Mouse (Mus musculus) limb, embryonic 13.5 days (tissue): Measurements from ENCODE around the gene Xirp1. TPM values are rescaled to one million over a fixed set of nuclear protein-coding genes. Genes with fewer than 3 reads are reported as not detected.

Experiments
- ATAC-seq: fragments of 200-750 bp; cut with Nextera tagmentation; 2 replicates; pipeline ENCODE4 v1.8.0; 2017; ENCODE audit warnings: low read depth, moderate number of reproducible peaks, moderate TSS enrichment; ENCODE audit not compliant: low FRiP score
- H3K27ac ChIP-seq: fragments of 300-500 bp; sonication (generic); 2 replicates; pipeline ENCODE4 v1.5.1; 2015; ENCODE audit warnings: inconsistent platforms, mild to moderate bottlenecking, moderate library complexity
- H3K27me3 ChIP-seq: fragments of 300-500 bp; sonication (generic); 2 replicates; pipeline ENCODE4 v1.6.1; 2015; ENCODE audit warnings: mild to moderate bottlenecking, inconsistent platforms
- H3K36me3 ChIP-seq: fragments of 300-500 bp; sonication (generic); 2 replicates; pipeline ENCODE4 v1.6.1; 2015; ENCODE audit warnings: inconsistent platforms, mild to moderate bottlenecking, moderate library complexity
- H3K4me1 ChIP-seq: fragments of 300-500 bp; sonication (generic); 2 replicates; pipeline ENCODE4 v1.6.1; 2015; ENCODE audit warnings: inconsistent platforms
- H3K4me2 ChIP-seq: fragments of 300-500 bp; sonication (generic); replicated peaks from 2 replicates; pipeline ENCODE4 v1.6.1; 2015; ENCODE audit warnings: inconsistent platforms, mild to moderate bottlenecking, moderate library complexity
- H3K4me3 ChIP-seq: fragments of 300-500 bp; sonication (generic); 2 replicates; pipeline ENCODE4 v1.5.1; 2015; ENCODE audit warnings: moderate library complexity, mild to moderate bottlenecking, inconsistent platforms
- H3K9ac ChIP-seq: fragments of 300-500 bp; sonication (generic); 2 replicates; pipeline ENCODE4 v1.6.1; 2015; ENCODE audit warnings: mild to moderate bottlenecking, inconsistent platforms
- H3K9me3 ChIP-seq: fragments of 300-500 bp; sonication (generic); 2 replicates; pipeline ENCODE4 v1.6.1; 2016; ENCODE audit warnings: inconsistent platforms
- WGBS: fragments of 180-500 bp; shearing (Covaris S2); methylation state at CpG from one replicate; pipeline ENCODE4 v1.1.7; 2015; 5-methylcytosine and 5-hydroxymethylcytosine counted together
- polyA plus RNA-seq: library from polyadenylated mRNA; unstranded; fragments of >200 nt; fragmentation: Nextera tagmentation; extraction: Ambion mirVana; gene quantifications from 2 replicates; pipeline ENCODE4 v1.2.1, GENCODE M21; 2015

The Xirp1 gene
- polyA plus RNA-seq: 0.70 and 1.0 TPM in 2 replicates

DNA sequence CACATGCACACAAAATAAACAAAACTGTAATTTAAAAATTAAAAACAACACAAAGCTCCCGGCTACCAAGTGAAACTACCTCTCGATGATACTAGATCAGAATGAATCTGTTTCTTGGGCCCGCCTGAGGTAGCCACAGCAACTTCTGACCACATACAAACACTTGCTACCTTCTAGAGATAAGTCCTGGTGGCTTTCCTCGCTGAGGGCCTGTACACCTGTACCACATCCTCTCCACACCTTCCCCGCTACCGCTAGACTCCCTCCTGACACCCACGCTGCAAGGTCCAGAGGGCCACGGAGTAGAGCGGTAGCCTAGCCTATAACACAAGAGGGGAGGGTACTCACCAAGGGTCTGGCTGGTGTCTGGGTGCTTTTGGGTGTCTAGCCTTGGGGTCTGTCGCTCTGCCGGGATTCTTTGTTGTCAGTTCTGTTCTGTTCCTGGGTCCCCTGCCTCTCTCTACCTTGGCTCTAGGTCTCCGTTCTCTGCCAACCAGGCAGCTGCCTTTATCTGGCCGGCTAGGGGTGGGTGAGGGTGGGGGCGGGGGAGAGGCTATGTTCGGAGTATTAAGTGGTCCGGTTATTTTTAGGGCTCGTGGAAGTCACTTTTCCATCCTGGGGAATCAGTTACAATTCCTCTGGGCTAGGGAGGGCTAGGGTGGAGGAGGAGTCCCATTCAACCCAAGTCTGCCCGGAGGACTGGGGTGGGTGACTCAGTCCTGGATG, at the start of gene Xirp1:
TSS of gene Xirp1 (minus strand) at position 513 of the 726 bp plus-strand sequence.
- Histone ChIP-seq H3K4me3 (no peak within 1 kb of the TSS), H3K4me2 (no peak within 1 kb of the TSS), H3K4me1 (peaks cover 21% of the 10 kb centered on the region), H3K9ac (no peak within 1 kb of the TSS), H3K27ac (no peak within 1 kb of the TSS), H3K9me3 (no peaks in the 10 kb centered on the region), H3K36me3 (no peaks in the 10 kb centered on the region), H3K27me3 (no peaks in the 10 kb centered on the region)
- no peak for ATAC-seq
- WGBS: 86% methylated on average over 18 of the region's 18 CpGs

GRCm38 (mm10) chr9:120073169-120073568, 49.8 kb upstream of the Xirp1 start:
- Histone ChIP-seq H3K27ac (no peak overlapping the region), H3K4me1 (no peaks in the 10 kb centered on the region), H3K4me2 (no peak overlapping the region), H3K9me3 (no peaks in the 10 kb centered on the region), H3K4me3 (no peak overlapping the region), H3K9ac (no peak overlapping the region), H3K36me3 (no peaks in the 10 kb centered on the region), H3K27me3 (no peaks in the 10 kb centered on the region)
- WGBS: 15% methylated on average over 3 of the region's 3 CpGs
- 0 out of 2 replicates have a peak, but pooled peaks have one; percentile 48 for ATAC-seq

DNA sequence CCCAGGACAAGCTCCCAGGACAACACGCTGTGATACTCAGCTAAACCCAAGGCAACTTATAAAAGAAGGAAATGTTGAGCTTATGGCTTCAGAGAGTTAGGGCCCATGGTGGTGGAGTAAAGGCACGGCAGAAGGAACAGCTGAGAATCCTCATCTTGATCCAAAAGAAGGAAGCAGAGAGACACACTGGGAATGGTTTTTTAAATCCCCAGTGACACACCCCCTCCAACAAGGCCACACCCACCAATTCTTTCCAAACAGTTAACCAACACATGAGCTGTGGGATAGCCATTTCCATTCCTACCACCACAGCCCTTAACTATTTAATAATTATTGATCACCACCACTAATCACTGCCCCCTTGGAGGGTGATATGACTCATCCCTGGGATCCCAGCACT, 47.9 kb upstream of the Xirp1 start:
- H3K27me3 ChIP-seq: no peaks in the 10 kb centered on the region
- 68% methylated on average over 2 of the region's 2 CpGs for WGBS
- no peak for ATAC-seq
- H3K9ac ChIP-seq: no peak overlapping the region
- H3K9me3 ChIP-seq: no peaks in the 10 kb centered on the region
- H3K36me3 ChIP-seq: no peaks in the 10 kb centered on the region
- H3K27ac ChIP-seq: no peak overlapping the region
- no peak overlapping the region for H3K4me3 ChIP-seq
- no peak overlapping the region for H3K4me2 ChIP-seq
- H3K4me1 ChIP-seq: no peaks in the 10 kb centered on the region

DNA sequence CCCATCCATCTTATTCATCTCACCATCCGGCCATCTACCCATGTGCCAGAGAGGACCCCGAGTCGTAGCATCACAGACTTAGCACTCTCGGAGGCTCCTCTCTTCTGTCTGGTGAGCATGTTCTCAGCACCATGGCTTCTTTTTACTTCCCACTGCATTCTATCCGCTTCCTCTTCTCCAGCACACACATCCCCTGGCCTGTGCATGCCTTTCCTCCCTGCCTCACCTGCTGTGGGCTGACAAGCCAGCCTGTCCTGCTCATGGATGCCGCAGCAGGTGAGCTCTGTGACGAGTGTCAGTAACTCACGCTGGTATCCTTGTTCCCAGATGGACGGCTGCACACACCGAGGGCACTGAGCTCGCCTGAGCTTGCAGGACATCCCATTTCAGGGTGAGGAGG, 46.4 kb upstream of the Xirp1 start, which contains the start of gene Cx3cr1:
TSS of gene Cx3cr1 (minus strand) at position 101 of the 400 bp plus-strand sequence.
- Histone ChIP-seq H3K36me3 (no peaks in the 10 kb centered on the region), H3K9ac (no peak within 1 kb of the TSS; the same call in 1 of the 2 replicates), H3K4me1 (no peaks in the 10 kb centered on the region)

GRCm38 (mm10) chr9:120068047-120068446, 44.6 kb upstream of the Xirp1 start:
- Histone ChIP-seq H3K9me3 (no peaks in the 10 kb centered on the region), H3K27me3 (no peaks in the 10 kb centered on the region), H3K4me3 (no peak overlapping the region), H3K27ac (no peak overlapping the region), H3K4me2 (no peak overlapping the region), H3K4me1 (no peaks in the 10 kb centered on the region), H3K9ac (no peak overlapping the region), H3K36me3 (no peaks in the 10 kb centered on the region)
- ATAC-seq: no peak
- WGBS: 59% methylated on average over 10 of the region's 10 CpGs

More for the DNA sequence above, 46.4 kb upstream of the Xirp1 start, which contains the start of gene Cx3cr1:
- H3K4me2 ChIP-seq: no peak within 1 kb of the TSS
- 79% methylated on average over 11 of the region's 11 CpGs for WGBS
- H3K4me3 ChIP-seq: no peak within 1 kb of the TSS
- H3K27ac ChIP-seq: no peak within 1 kb of the TSS
- ATAC-seq: no peak
- H3K9me3 ChIP-seq: no peaks in the 10 kb centered on the region
- H3K27me3 ChIP-seq: no peaks in the 10 kb centered on the region

GRCm38 (mm10) chr9:120067609-120068008, 44.2 kb upstream of the Xirp1 start:
- no peaks in the 10 kb centered on the region for H3K36me3 ChIP-seq
- no peak overlapping the region for H3K4me2 ChIP-seq
- H3K27me3 ChIP-seq: no peaks in the 10 kb centered on the region
- ATAC-seq: no peak
- H3K4me1 ChIP-seq: no peaks in the 10 kb centered on the region
- no peak overlapping the region for H3K27ac ChIP-seq
- no peak overlapping the region for H3K4me3 ChIP-seq
- 71% methylated on average over 2 of the region's 2 CpGs for WGBS
- no peak overlapping the region for H3K9ac ChIP-seq
- H3K9me3 ChIP-seq: no peaks in the 10 kb centered on the region

GRCm38 (mm10) chr9:120064317-120064716, 40.9 kb upstream of the Xirp1 start:
- Histone ChIP-seq H3K27ac (no peak overlapping the region), H3K4me3 (no peak overlapping the region), H3K9ac (no peak overlapping the region), H3K4me1 (no peaks in the 10 kb centered on the region), H3K36me3 (no peaks in the 10 kb centered on the region), H3K27me3 (no peaks in the 10 kb centered on the region), H3K9me3 (no peaks in the 10 kb centered on the region), H3K4me2 (no peak overlapping the region)
- ATAC-seq: no peak
- WGBS: 69% methylated on average over 4 of the region's 4 CpGs

- Histone ChIP-seq H3K4me1 (no peaks in the 10 kb centered on the region), H3K9me3 (no peaks in the 10 kb centered on the region), H3K27ac (no peak overlapping the region), H3K36me3 (no peaks in the 10 kb centered on the region), H3K9ac (no peak overlapping the region), H3K27me3 (no peaks in the 10 kb centered on the region), H3K4me3 (no peak overlapping the region), H3K4me2 (no peak overlapping the region)
- 68% methylated on average over 3 of the region's 3 CpGs for WGBS
- ATAC-seq: no peak
These were observed 35.3 kb upstream of the Xirp1 start for GRCm38 (mm10) chr9:120058730-120059129.

DNA sequence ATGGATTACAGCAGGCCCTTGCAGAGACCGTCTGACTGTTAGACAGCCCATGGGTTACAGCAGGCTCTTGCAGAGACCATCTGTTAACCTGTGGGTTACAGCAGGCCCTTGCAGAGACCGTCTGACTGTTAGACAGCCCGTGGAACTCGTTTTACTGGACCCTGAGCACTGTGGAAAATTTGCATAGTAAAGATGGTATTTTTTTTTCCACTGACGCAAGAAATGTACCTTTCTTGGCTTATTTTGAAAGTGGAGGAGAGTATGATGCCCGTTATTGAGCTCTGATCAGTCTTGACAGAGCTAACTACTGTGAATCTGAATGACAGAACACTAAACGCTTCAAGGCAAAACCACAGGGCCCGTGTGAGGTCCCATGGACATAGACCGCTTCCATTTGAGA, 32.8 kb upstream of the Xirp1 start:
- no peak for ATAC-seq
- Histone ChIP-seq H3K4me1 (no peaks in the 10 kb centered on the region), H3K4me3 (no peak overlapping the region), H3K4me2 (no peak overlapping the region), H3K36me3 (no peaks in the 10 kb centered on the region), H3K9me3 (no peaks in the 10 kb centered on the region), H3K27ac (no peak overlapping the region), H3K9ac (no peak overlapping the region), H3K27me3 (no peaks in the 10 kb centered on the region)
- 66% methylated on average over 9 of the region's 9 CpGs for WGBS

GRCm38 (mm10) chr9:120054545-120055277, 31.3 kb upstream of the Xirp1 start:
- Histone ChIP-seq H3K9me3 (no peaks in the 10 kb centered on the region), H3K27me3 (no peaks in the 10 kb centered on the region), H3K27ac (no peak overlapping the region), H3K4me1 (no peaks in the 10 kb centered on the region), H3K36me3 (no peaks in the 10 kb centered on the region), H3K4me3 (no peak overlapping the region), H3K4me2 (no peak overlapping the region), H3K9ac (no peak overlapping the region)
- WGBS: 57% methylated on average over 8 of the region's 8 CpGs
- ATAC-seq: no peak

- H3K4me1 ChIP-seq: no peaks in the 10 kb centered on the region
- 77% methylated on average over 3 of the region's 3 CpGs for WGBS
- no peak for ATAC-seq
- H3K9ac ChIP-seq: no peak overlapping the region
- H3K27me3 ChIP-seq: no peaks in the 10 kb centered on the region
- H3K4me2 ChIP-seq: no peak overlapping the region
- H3K9me3 ChIP-seq: no peaks in the 10 kb centered on the region
- H3K4me3 ChIP-seq: no peak overlapping the region
- H3K27ac ChIP-seq: no peak overlapping the region
- no peaks in the 10 kb centered on the region for H3K36me3 ChIP-seq
These were observed 26.0 kb upstream of the Xirp1 start for GRCm38 (mm10) chr9:120049407-120049806.

- no peak overlapping the region for H3K9ac ChIP-seq
- no peak for ATAC-seq
- WGBS: 74% methylated on average over 6 of the region's 6 CpGs
- no peaks in the 10 kb centered on the region for H3K4me1 ChIP-seq
- H3K27ac ChIP-seq: no peak overlapping the region
- no peaks in the 10 kb centered on the region for H3K27me3 ChIP-seq
- H3K36me3 ChIP-seq: no peaks in the 10 kb centered on the region
- H3K4me3 ChIP-seq: no peak overlapping the region
- H3K4me2 ChIP-seq: no peak overlapping the region
- no peaks in the 10 kb centered on the region for H3K9me3 ChIP-seq
These were observed 25.1 kb upstream of the Xirp1 start for GRCm38 (mm10) chr9:120048495-120048894.
